8 mouse cellular contexts compared by ENCODE assay signal in genomic region chr13:93771588-93772278, GRCm38 (mm10). TPM values are rescaled to one million over a fixed set of nuclear protein-coding genes. Genes with fewer than 3 reads are reported as not detected.
DNase-seq lines count a peak whose midpoint lies in the region; ATAC-seq lines count a peak whose summit lies in the region.

TSS of gene Arsb (plus strand) at chr13:93771630.

- DNase-seq in adrenal gland, adult (ENCODE audit: inconsistent age in 2 of 2, low spot score in 1 of 2), result peak; percentile 91 to 97
- DNase-seq in embryo, embryonic 10.5 days (ENCODE audit: low spot score), result peak; percentile 91
- peak; percentile 91 for DNase-seq in gastrocnemius, postnatal 14 days
- DNase-seq in induced T-regulatory cell, adult 2 months (ENCODE audit: low read depth), result peak; percentile 87
- DNase-seq in left cerebral cortex, postnatal 10 days (ENCODE audit: extremely low spot score in 1 of 2, low spot score in 2 of 2), result peak; percentile 74 to 92
- DNase-seq in right cerebral cortex, postnatal 10 days (ENCODE audit: low spot score in 2 of 2), result peak; percentile 85 to 87
- DNase-seq in urinary bladder, postnatal 14 days (ENCODE audit: low spot score), result peak; percentile 87

- ATAC-seq in megakaryocyte progenitor cell, adult 5-6 weeks (replicated peaks; ENCODE audit: poor library complexity), result peak; percentile 83

- intact Hi-C loops in gastrocnemius, postnatal 14 days (cut with DNase I; ENCODE audit: low total_unique reads), result no loop called here
- intact Hi-C loops in left cerebral cortex, postnatal 10 days (cut with DNase I), result no loop called here

RNA-seq across cellular contexts. Expression of gene Arsb, which starts in this region (rescaled TPM):
- 1 to 10 TPM; 6.1 to 7.9 TPM for total RNA-seq in gastrocnemius, postnatal 14 days (2021)
- total RNA-seq in left cerebral cortex, postnatal 10 days (2021), result 10 to 100 TPM; 76.5 to 81.2 TPM
- total RNA-seq in megakaryocyte progenitor cell, adult 5-6 weeks (2015), result 157 TPM in 2 replicates
- 32.4 and 33.8 TPM in 2 replicates for total RNA-seq in megakaryocyte progenitor cell, adult 5-6 weeks (2017)

Comparison
In these comparisons a context has a peak if more than half of its experiments do, and no peak if none do; other contexts are left out.
1. Peak in every context shown above with its lines: DNase-seq and ATAC-seq.